Mouse (Mus musculus): Measurements from ENCODE around the gene Bag6.
A peak's percentile ranks its signal among the peaks of the same experiment; 100 is the strongest.

DNA sequence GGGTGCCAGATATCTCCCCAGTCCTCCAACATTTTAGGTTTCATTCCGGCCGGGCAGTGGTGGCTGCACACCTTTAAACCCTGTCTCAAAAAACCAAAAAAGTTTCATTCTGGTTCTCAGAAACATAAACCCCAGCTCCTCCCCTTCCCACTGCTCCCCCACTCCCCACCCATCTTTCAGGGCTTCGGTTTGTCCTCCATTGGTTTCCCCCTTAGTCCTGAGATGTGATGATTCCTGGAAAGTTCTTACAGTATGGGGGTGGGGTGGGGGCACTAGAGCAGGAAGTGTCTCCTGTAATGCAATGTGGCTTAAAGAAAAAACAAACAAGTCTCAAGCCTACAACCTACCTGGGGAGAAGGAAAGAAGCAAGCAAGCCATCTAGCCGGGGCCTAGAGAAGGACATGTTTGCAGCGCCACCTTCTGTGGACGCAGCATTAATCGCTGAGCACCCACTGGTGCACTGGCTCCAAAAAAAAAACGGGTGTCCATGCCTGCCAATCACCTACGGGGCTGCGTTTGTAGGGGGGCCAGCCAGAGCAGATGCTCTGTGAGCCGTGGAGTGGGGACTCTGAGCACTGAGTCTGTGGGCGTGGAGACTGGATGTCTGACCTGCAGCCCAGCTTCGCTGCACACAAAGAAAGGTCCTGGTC, 29.1 kb upstream of the Bag6 start:
- TF ChIP-seq CTCF (IDR thresholded peaks at IDR 0.05; ENCODE audit: extremely low read depth, insufficient read length, insufficient replicate concordance, low read depth, low read length) (peak; percentile 53; the same call in 1 of the 2 replicates), POLR2A (IDR thresholded peaks at IDR 0.05; ENCODE audit: low read depth, low read length) (no peak)

All from small intestine, adult 2 months (tissue).